In the genomic region with DNA sequence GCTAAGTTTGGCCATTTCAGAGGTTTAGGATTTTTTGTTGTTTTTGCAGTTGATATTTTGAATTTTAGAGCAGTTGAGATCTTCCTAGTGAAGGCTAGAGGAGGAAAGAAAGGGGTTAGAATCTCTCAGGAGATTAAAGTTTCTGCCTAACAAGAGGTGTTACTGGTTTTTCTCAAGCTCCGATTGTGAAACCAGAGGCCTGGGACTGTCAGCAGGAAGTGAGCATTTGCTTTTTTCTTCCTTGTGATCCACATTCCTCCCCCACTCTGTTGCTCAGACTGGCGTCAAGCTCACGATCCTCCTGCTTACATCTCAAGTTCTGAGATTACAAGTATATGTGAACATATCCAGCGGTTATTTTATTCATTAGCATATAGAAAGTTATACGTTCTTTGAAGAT, we compare ENCODE assay signal across 10 mouse cellular contexts. TPM values are rescaled to one million over a fixed set of nuclear protein-coding genes. Genes with fewer than 3 reads are reported as not detected.
A peak's percentile ranks its signal among the peaks of the same experiment; 100 is the strongest.
DNase-seq lines count a peak whose midpoint lies in the region; ATAC-seq and TF ChIP-seq lines count a peak whose summit lies in the region.
"Had no signal": no experiment of that assay in that cellular context is flagged by ENCODE, and none has a peak within 500 bp of the region (broad histone marks: within the 10 kb centered on the region; RNA-seq: fewer than 3 reads in every experiment).

No protein-coding gene starts in this region.

- ATAC-seq in CD4-positive, CD25-positive, alpha-beta regulatory T cell, adult 4 months: no peak
- no peak for ATAC-seq in megakaryocyte-erythroid progenitor cell, adult 5-6 weeks (replicated peaks; ENCODE audit: low FRiP score, low TSS enrichment, poor library complexity, severe bottlenecking)

- H3K4me1 ChIP-seq in CH12.LX (ENCODE audit: control insufficient read depth in 1 of 2, insufficient read depth in 2 of 2): peaks cover 0 to 41% of the 10 kb centered on the region in 2 experiments; a peak in 2 of 4 replicates

- in situ Hi-C loops in CH12.LX (cut with MboI; ENCODE audit: low pct_ligation_motif_present, low pct_unique_long_range_greater_than_20kb, low sequenced_read_pairs): loop anchor here (5.0 kb wide), 1 partner anchor 89 kb away; no protein-coding TSS in a partner anchor

- DNase-seq in CD4-positive, CD25-positive, alpha-beta regulatory T cell, adult 2 months (ENCODE audit: low read depth, low spot score): peak; percentile 39
- no peak for DNase-seq in CH12.LX (ENCODE audit: extremely low read depth)
- peak; percentile 33 to 38 for DNase-seq in heart, postnatal 10 days
- DNase-seq in lung, postnatal 25 days (ENCODE audit: low spot score): peak; percentile 50
- DNase-seq in natural killer cell, adult 2 months (ENCODE audit: low spot score in 2 of 2): no peak
- no peak for DNase-seq in frontal cortex, postnatal 25 days (ENCODE audit: low spot score in 2 of 2)
- DNase-seq: adrenal gland, postnatal 36 days; right cerebral cortex, postnatal 4 days had no signal

- TF ChIP-seq EP300 in CH12.LX (IDR thresholded peaks at IDR 0.05; ENCODE audit: low read length): 0 out of 2 replicates have a peak, but pooled peaks have one; percentile 55

- H3K9me3 ChIP-seq in CH12.LX (replicated peaks; ENCODE audit: low read length): no peaks in the 10 kb centered on the region

- peak overlapping the region; percentile 95 for H3K9ac ChIP-seq in CH12.LX (ENCODE audit: insufficient read depth, low read depth)

- H3K4me3 ChIP-seq in CH12.LX (replicated peaks in 1 of 3; ENCODE audit: low read depth in 2 of 3, low read length in 2 of 3, poor library complexity in 1 of 3): no peak overlapping the region

- no peak for TF ChIP-seq RAD21 in CH12.LX (IDR thresholded peaks at IDR 0.05; ENCODE audit: low read depth, low read length)

- TF ChIP-seq CTCF in CH12.LX (conservative IDR thresholded peaks at IDR 0.05 in 1 of 2, IDR thresholded peaks at IDR 0.05 in 1 of 2; ENCODE audit: low read depth in 2 of 2, low read length in 2 of 2): no peak

- H3K36me3 ChIP-seq in CH12.LX (replicated peaks in 1 of 2; ENCODE audit: control insufficient read depth in 1 of 2, insufficient read depth in 1 of 2, low read length in 1 of 2): no peaks in the 10 kb centered on the region

- H3K27ac ChIP-seq in CH12.LX (ENCODE audit: insufficient read depth, low read depth): peak overlapping the region; percentile 83

- H3K79me2 ChIP-seq in CH12.LX (replicated peaks; ENCODE audit: control insufficient read depth, extremely low read depth, insufficient read depth, poor library complexity, severe bottlenecking): no peaks in the 10 kb centered on the region

- peak; percentile 43; the same call in 1 of the 2 replicates for TF ChIP-seq POLR2A in CH12.LX (IDR thresholded peaks at IDR 0.05; ENCODE audit: low read depth, low read length)

- peak overlapping the region; percentile 50 for H3K4me2 ChIP-seq in CH12.LX (ENCODE audit: insufficient read depth, low read depth, poor library complexity, severe bottlenecking)

- dilution Hi-C loops in CH12.LX (cut with MboI; ENCODE audit: extremely low pct_ligation_motif_present, extremely low pct_unique_long_range_greater_than_20kb, low sequenced_read_pairs): no loop called here

- intact Hi-C loops in heart, postnatal 10 days (cut with DNase I): loop anchor here (5.0 kb wide), 4 partner anchors 94 to 301 kb away; no protein-coding TSS in a partner anchor

- no peaks in the 10 kb centered on the region for H3K27me3 ChIP-seq in CH12.LX (replicated peaks)

TF ChIP-seq in CH12.LX, 34 proteins besides CTCF, POLR2A, EP300 and RAD21:
- TF ChIP-seq TBP (conservative IDR thresholded peaks at IDR 0.05; ENCODE audit: low read depth, low read length) (peak; percentile 70; the same call in 1 of the 2 replicates), PAX5 (IDR thresholded peaks at IDR 0.05; ENCODE audit: low read length) (no peak), ELF1 (IDR thresholded peaks at IDR 0.05; ENCODE audit: low read depth, low read length) (0 out of 2 replicates have a peak, but pooled peaks have one; percentile 39), MXI1 (IDR thresholded peaks at IDR 0.05; ENCODE audit: low read depth, low read length) (no peak), E2F4 (IDR thresholded peaks at IDR 0.05; ENCODE audit: insufficient replicate concordance, low read depth, low read length) (no peak), GABPA (IDR thresholded peaks at IDR 0.05; ENCODE audit: insufficient replicate concordance, low read depth, low read length) (no peak), POLR2AphosphoS2 (IDR thresholded peaks at IDR 0.05; ENCODE audit: low read depth, low read length) (no peak), UBTF (IDR thresholded peaks at IDR 0.05; ENCODE audit: low read depth, low read length) (no peak), NELFE (IDR thresholded peaks at IDR 0.05; ENCODE audit: low read depth, low read length) (no peak), MAFK (IDR thresholded peaks at IDR 0.05; ENCODE audit: insufficient replicate concordance, low read length) (no peak), MAZ (IDR thresholded peaks at IDR 0.05; ENCODE audit: low read depth, low read length) (no peak), HCFC1 (IDR thresholded peaks at IDR 0.05; ENCODE audit: low read depth, low read length) (no peak), RCOR1 (conservative IDR thresholded peaks at IDR 0.05; ENCODE audit: low read depth, low read length) (no peak), TCF12 (IDR thresholded peaks at IDR 0.05; ENCODE audit: low read depth, low read length) (no peak), USF1 (IDR thresholded peaks at IDR 0.05; ENCODE audit: low read depth, low read length) (no peak), CHD1 (IDR thresholded peaks at IDR 0.05; ENCODE audit: low read depth, low read length) (no peak), ZC3H11A (IDR thresholded peaks at IDR 0.05; ENCODE audit: low read depth, low read length) (no peak), USF2 (conservative IDR thresholded peaks at IDR 0.05; ENCODE audit: low read depth, low read length) (no peak), MAX (IDR thresholded peaks at IDR 0.05; ENCODE audit: low read length) (no peak), BHLHE40 (IDR thresholded peaks at IDR 0.05; ENCODE audit: low read depth, low read length) (no peak), KAT2A (IDR thresholded peaks at IDR 0.05; ENCODE audit: insufficient replicate concordance, low read length) (no peak), CHD2 (IDR thresholded peaks at IDR 0.05; ENCODE audit: low read length) (peak; percentile 39; the same call in 1 of the 2 replicates), ZMIZ1 (IDR thresholded peaks at IDR 0.05; ENCODE audit: low read depth, low read length) (no peak), ETS1 (conservative IDR thresholded peaks at IDR 0.05; ENCODE audit: low read depth, low read length) (peak; percentile 29; the same call in 1 of the 2 replicates), MEF2A (IDR thresholded peaks at IDR 0.05; ENCODE audit: borderline replicate concordance, low read depth, low read length) (no peak), MYC (IDR thresholded peaks at IDR 0.05; ENCODE audit: low read depth, low read length) (no peak), JUN (IDR thresholded peaks at IDR 0.05; ENCODE audit: insufficient read depth, low read depth, low read length) (no peak), SIN3A (IDR thresholded peaks at IDR 0.05; ENCODE audit: low read length) (no peak), SMC3 (IDR thresholded peaks at IDR 0.05; ENCODE audit: low read depth, low read length) (no peak), JUND (conservative IDR thresholded peaks at IDR 0.05; ENCODE audit: low read depth, low read length) (no peak), ZNF384 (IDR thresholded peaks at IDR 0.05; ENCODE audit: low read depth, low read length) (peak; percentile 58), IRF4 (IDR thresholded peaks at IDR 0.05; ENCODE audit: low read depth, low read length) (peak; percentile 68; the same call in 1 of the 2 replicates), ZKSCAN1 (IDR thresholded peaks at IDR 0.05; ENCODE audit: borderline replicate concordance, low read depth, low read length) (no peak), NRF1 (IDR thresholded peaks at IDR 0.05; ENCODE audit: low read depth, low read length) (no peak)
TF ChIP-seq in CH12.LX: peak in this region for 6.

RNA-seq across cellular contexts. Expression of a gene that starts 5.0 kb away (rescaled TPM):
- 1 to 10 TPM; 6.1 to 6.7 TPM for polyA plus RNA-seq in CD4-positive, CD25-positive, alpha-beta regulatory T cell, adult 4 months (2017; shearing (Covaris generic))
- total RNA-seq in CH12.LX (2012; rRNA removed): 1.0 and 1.2 TPM in 2 replicates
- total RNA-seq in CH12.LX (2014; rRNA removed): 0.54 and 0.86 TPM in 2 replicates
- polyA plus RNA-seq in CH12.LX (2012; ENCODE audit: insufficient read length, low read depth): 1.8 and 2.1 TPM in 2 replicates
- 1 to 10 TPM in 1 of 2 experiments, under 1 TPM in 1; 0.89 to 2.2 TPM for total RNA-seq in heart, postnatal 10 days (2021)
- total RNA-seq in megakaryocyte-erythroid progenitor cell, adult 5-6 weeks (2014; fragmentation: Nextera tagmentation): not detected in 2 replicates
- total RNA-seq in megakaryocyte-erythroid progenitor cell, adult 5-6 weeks (2017): 0.27 and 5.4 TPM in 2 replicates

RNA-seq across cellular contexts. Expression of a gene that starts 24.6 kb away (rescaled TPM):
- polyA plus RNA-seq in CD4-positive, CD25-positive, alpha-beta regulatory T cell, adult 4 months (2017; shearing (Covaris generic)): 10 to 100 TPM; 48.7 to 51.9 TPM
- total RNA-seq in CH12.LX (2012; rRNA removed) (not detected in 2 replicates), CH12.LX (2014; rRNA removed) (not detected in 2 replicates)
- polyA plus RNA-seq in CH12.LX (2012; ENCODE audit: insufficient read length, low read depth): not detected in 2 replicates
- total RNA-seq in heart, postnatal 10 days (2021): 1 to 10 TPM in 1 of 2 experiments, under 1 TPM in 1; 0.74 to 1.4 TPM
- 0.37 and 1.3 TPM in 2 replicates for total RNA-seq in megakaryocyte-erythroid progenitor cell, adult 5-6 weeks (2014; fragmentation: Nextera tagmentation)
- total RNA-seq in megakaryocyte-erythroid progenitor cell, adult 5-6 weeks (2017): 6.9 and 23.4 TPM in 2 replicates

Comparison
In these comparisons a context has a peak if more than half of its experiments do, and no peak if none do; other contexts are left out.
1. DNase-seq: peak in CD4-positive, CD25-positive, alpha-beta regulatory T cell, adult 2 months (single experiment), heart, postnatal 10 days (2 of 2) and lung, postnatal 25 days (single experiment); none in CH12.LX (single experiment), natural killer cell, adult 2 months (0 of 2) and frontal cortex, postnatal 25 days (0 of 2).